In genomic region chr16:96788286-96788685, GRCm38 (mm10) we compare ENCODE assay signal across 33 mouse cellular contexts.
DNase-seq lines count a peak whose midpoint lies in the region; ATAC-seq and TF ChIP-seq lines count a peak whose summit lies in the region.
"Had no signal": no experiment of that assay in that cellular context is flagged by ENCODE, and none has a peak within 500 bp of the region (broad histone marks: within the 10 kb centered on the region; RNA-seq: fewer than 3 reads in every experiment).

No protein-coding gene starts in this region.

- H3K4me2 ChIP-seq in embryonic facial prominence, embryonic 14.5 days (ENCODE audit: low read depth, low read length): no peak overlapping the region
- H3K4me2 ChIP-seq in hindbrain, postnatal 0 days (ENCODE audit: low read depth, low read length): no peak overlapping the region
- no peak overlapping the region for H3K4me2 ChIP-seq in hindbrain, embryonic 13.5 days
- H3K4me2 ChIP-seq in midbrain, postnatal 0 days (ENCODE audit: low read depth, low read length, poor library complexity, severe bottlenecking): no peak overlapping the region
- H3K4me2 ChIP-seq in midbrain, embryonic 15.5 days: no peak overlapping the region
- H3K4me2 ChIP-seq: embryonic facial prominence, embryonic 15.5 days; forebrain, embryonic 15.5 days; hindbrain, embryonic 12.5 days; neural tube, embryonic 12.5 days; stomach, embryonic 15.5 days had no signal

- H3K27ac ChIP-seq in embryonic facial prominence, embryonic 14.5 days (replicated peaks; ENCODE audit: low read depth, low read length): no peak overlapping the region
- H3K27ac ChIP-seq in embryonic facial prominence, embryonic 10.5 days (replicated peaks): no peak overlapping the region
- no peak overlapping the region for H3K27ac ChIP-seq in hindbrain, postnatal 0 days
- no peak overlapping the region for H3K27ac ChIP-seq in hindbrain, embryonic 13.5 days
- H3K27ac ChIP-seq in midbrain, postnatal 0 days (ENCODE audit: low read depth, low read length): no peak overlapping the region
- H3K27ac ChIP-seq in midbrain, embryonic 15.5 days: no peak overlapping the region
- H3K27ac ChIP-seq: embryonic facial prominence, embryonic 15.5 days; forebrain, embryonic 15.5 days; gastrocnemius, adult 2 months; hindbrain, embryonic 12.5 days; liver, embryonic 14.5 days; midbrain, embryonic 10.5 days; neural tube, embryonic 12.5 days; stomach, embryonic 15.5 days had no signal

- no peaks in the 10 kb centered on the region for H3K9me3 ChIP-seq in embryonic facial prominence, embryonic 14.5 days (ENCODE audit: control insufficient read depth, low read length)
- H3K9me3 ChIP-seq in embryonic facial prominence, embryonic 10.5 days: no peaks in the 10 kb centered on the region
- H3K9me3 ChIP-seq in hindbrain, postnatal 0 days (ENCODE audit: low read length): no peaks in the 10 kb centered on the region
- H3K9me3 ChIP-seq in hindbrain, embryonic 13.5 days: no peaks in the 10 kb centered on the region
- H3K9me3 ChIP-seq in midbrain, postnatal 0 days (ENCODE audit: low read length): no peaks in the 10 kb centered on the region
- no peaks in the 10 kb centered on the region for H3K9me3 ChIP-seq in midbrain, embryonic 15.5 days
- H3K9me3 ChIP-seq: embryonic facial prominence, embryonic 15.5 days; forebrain, embryonic 15.5 days; G1E; hindbrain, embryonic 12.5 days; midbrain, embryonic 10.5 days; neural tube, embryonic 12.5 days; stomach, embryonic 15.5 days had no signal

- no peaks in the 10 kb centered on the region for H3K27me3 ChIP-seq in embryonic facial prominence, embryonic 14.5 days (replicated peaks; ENCODE audit: control insufficient read depth, insufficient read depth, low read length)
- no peaks in the 10 kb centered on the region for H3K27me3 ChIP-seq in embryonic facial prominence, embryonic 10.5 days (replicated peaks; ENCODE audit: low read depth, poor library complexity, severe bottlenecking)
- H3K27me3 ChIP-seq in hindbrain, postnatal 0 days (ENCODE audit: insufficient read depth, low read length): no peaks in the 10 kb centered on the region
- no peaks in the 10 kb centered on the region for H3K27me3 ChIP-seq in hindbrain, embryonic 13.5 days
- H3K27me3 ChIP-seq in midbrain, postnatal 0 days (ENCODE audit: insufficient read depth, low read length): no peaks in the 10 kb centered on the region
- no peaks in the 10 kb centered on the region for H3K27me3 ChIP-seq in midbrain, embryonic 15.5 days (replicated peaks)
- H3K27me3 ChIP-seq: embryonic facial prominence, embryonic 15.5 days; forebrain, embryonic 15.5 days; hindbrain, embryonic 12.5 days; neural tube, embryonic 12.5 days; stomach, embryonic 15.5 days had no signal

- no peak overlapping the region for H3K9ac ChIP-seq in embryonic facial prominence, embryonic 14.5 days (ENCODE audit: low read depth, low read length)
- H3K9ac ChIP-seq in hindbrain, postnatal 0 days (replicated peaks; ENCODE audit: low read length): no peak overlapping the region
- no peak overlapping the region for H3K9ac ChIP-seq in hindbrain, embryonic 13.5 days
- H3K9ac ChIP-seq in midbrain, postnatal 0 days (replicated peaks; ENCODE audit: low read length, poor library complexity, severe bottlenecking): no peak overlapping the region
- no peak overlapping the region for H3K9ac ChIP-seq in midbrain, embryonic 15.5 days
- H3K9ac ChIP-seq: embryonic facial prominence, embryonic 15.5 days; forebrain, embryonic 15.5 days; hindbrain, embryonic 12.5 days; liver, embryonic 14.5 days; neural tube, embryonic 12.5 days; stomach, embryonic 15.5 days had no signal

- no peak for ATAC-seq in embryonic facial prominence, embryonic 14.5 days (ENCODE audit: low read depth)
- ATAC-seq in hindbrain, postnatal 0 days: no peak
- no peak for ATAC-seq in hindbrain, embryonic 13.5 days (ENCODE audit: low FRiP score)
- no peak for ATAC-seq in midbrain, postnatal 0 days (ENCODE audit: low FRiP score)
- ATAC-seq in midbrain, embryonic 15.5 days (replicated peaks): no peak
- ATAC-seq in granulocyte monocyte progenitor cell, adult 5-6 weeks (replicated peaks; ENCODE audit: poor library complexity, severe bottlenecking): no peak
- ATAC-seq: forebrain, embryonic 15.5 days; intestine, postnatal 0 days; Patski had no signal

- DNase-seq in embryonic facial prominence, embryonic 14.5 days (ENCODE audit: low spot score): peak; percentile 19
- no peak for DNase-seq in embryonic facial prominence, embryonic 10.5 days (ENCODE audit: low spot score)
- peak; percentile 32 for DNase-seq in hindbrain, postnatal 0 days (ENCODE audit: low spot score)
- DNase-seq in midbrain, postnatal 0 days (ENCODE audit: low spot score): peak; percentile 35
- DNase-seq: adrenal gland, postnatal 10 days; cerebellum, adult 11 months; cerebellum, adult 9-10 months; cerebellum, postnatal 36 days; gastrocnemius, adult 2 months; gastrocnemius, postnatal 36 days; heart, postnatal 36 days; kidney, adult 9 months; kidney, postnatal 10 days; layer of hippocampus, postnatal 36 days; left cerebral cortex, postnatal 4 days; liver; lung, adult 2 months; right cerebral cortex, postnatal 25 days; thymus, adult 18-20 months; thymus, postnatal 25 days had no signal

- no peaks in the 10 kb centered on the region for H3K36me3 ChIP-seq in embryonic facial prominence, embryonic 14.5 days (ENCODE audit: control insufficient read depth, insufficient read depth, low read length)
- no peaks in the 10 kb centered on the region for H3K36me3 ChIP-seq in embryonic facial prominence, embryonic 10.5 days (replicated peaks)
- no peaks in the 10 kb centered on the region for H3K36me3 ChIP-seq in hindbrain, postnatal 0 days (ENCODE audit: insufficient read depth, low read length)
- no peaks in the 10 kb centered on the region for H3K36me3 ChIP-seq in hindbrain, embryonic 13.5 days
- H3K36me3 ChIP-seq in midbrain, postnatal 0 days (ENCODE audit: insufficient read depth, low read length): no peaks in the 10 kb centered on the region
- H3K36me3 ChIP-seq in midbrain, embryonic 15.5 days (replicated peaks): no peaks in the 10 kb centered on the region
- H3K36me3 ChIP-seq: embryonic facial prominence, embryonic 15.5 days; forebrain, embryonic 15.5 days; G1E; hindbrain, embryonic 12.5 days; midbrain, embryonic 10.5 days; neural tube, embryonic 12.5 days; stomach, embryonic 15.5 days had no signal

- H3K4me3 ChIP-seq in embryonic facial prominence, embryonic 14.5 days (ENCODE audit: low read depth, low read length): no peak overlapping the region
- no peak overlapping the region for H3K4me3 ChIP-seq in embryonic facial prominence, embryonic 10.5 days
- no peak overlapping the region for H3K4me3 ChIP-seq in hindbrain, postnatal 0 days (ENCODE audit: low read length)
- H3K4me3 ChIP-seq in hindbrain, embryonic 13.5 days: no peak overlapping the region
- H3K4me3 ChIP-seq in midbrain, postnatal 0 days (ENCODE audit: low read depth, low read length): no peak overlapping the region
- no peak overlapping the region for H3K4me3 ChIP-seq in midbrain, embryonic 15.5 days
- H3K4me3 ChIP-seq: embryonic facial prominence, embryonic 15.5 days; forebrain, embryonic 15.5 days; gastrocnemius, adult 2 months; hindbrain, embryonic 12.5 days; midbrain, embryonic 10.5 days; neural tube, embryonic 12.5 days; stomach, embryonic 15.5 days had no signal

- no peak for TF ChIP-seq CTCF in hindbrain, postnatal 0 days (IDR thresholded peaks at IDR 0.05; ENCODE audit: low read depth)
- no peak for TF ChIP-seq CTCF in midbrain, postnatal 0 days (IDR thresholded peaks at IDR 0.05)

- WGBS in embryonic facial prominence, embryonic 14.5 days: 59% methylated on average over 5 of the region's 5 CpGs
- 69% methylated on average over 5 of the region's 5 CpGs for WGBS in embryonic facial prominence, embryonic 10.5 days
- 16% methylated on average over 5 of the region's 5 CpGs for WGBS in hindbrain, postnatal 0 days
- WGBS in hindbrain, embryonic 13.5 days: 41% methylated on average over 5 of the region's 5 CpGs
- WGBS in midbrain, postnatal 0 days: 33% methylated on average over 5 of the region's 5 CpGs
- 47% methylated on average over 5 of the region's 5 CpGs for WGBS in midbrain, embryonic 15.5 days

- H3K4me1 ChIP-seq in embryonic facial prominence, embryonic 14.5 days (ENCODE audit: control insufficient read depth, insufficient read depth, low read length): no peaks in the 10 kb centered on the region
- no peaks in the 10 kb centered on the region for H3K4me1 ChIP-seq in embryonic facial prominence, embryonic 10.5 days
- peaks cover 7% of the 10 kb centered on the region; the same call in 1 of the 2 replicates for H3K4me1 ChIP-seq in hindbrain, postnatal 0 days (ENCODE audit: insufficient read depth, low read length)
- peaks cover 8% of the 10 kb centered on the region for H3K4me1 ChIP-seq in hindbrain, embryonic 13.5 days (replicated peaks)
- H3K4me1 ChIP-seq in midbrain, postnatal 0 days (ENCODE audit: insufficient read depth, low read length): peaks cover 6% of the 10 kb centered on the region; the same call in 1 of the 2 replicates
- H3K4me1 ChIP-seq in midbrain, embryonic 15.5 days: peaks cover 7% of the 10 kb centered on the region
- H3K4me1 ChIP-seq: embryonic facial prominence, embryonic 15.5 days; midbrain, embryonic 10.5 days; stomach, embryonic 15.5 days had no signal
